Mouse (Mus musculus) small intestine, adult 2 months (tissue): ENCODE data around the gene Cldn5.

Source experiments
- CTCF ChIP-seq: fragments of 200-500 bp; IDR thresholded peaks from 2 replicates; pipeline ENCODE4 v1.5.1; 2012; ENCODE audit warnings: low read depth, mild to moderate bottlenecking, control low read depth, inconsistent platforms, low read length, moderate library complexity, mixed read lengths; ENCODE audit not compliant: insufficient replicate concordance, insufficient read length; ENCODE audit errors: extremely low read depth
- POLR2A ChIP-seq: fragments of 200-500 bp; IDR thresholded peaks from 2 replicates; pipeline ENCODE4 v1.6.1; 2012; ENCODE audit warnings: low read depth, mild to moderate bottlenecking, control low read depth, inconsistent platforms, low read length, moderate library complexity

DNA sequence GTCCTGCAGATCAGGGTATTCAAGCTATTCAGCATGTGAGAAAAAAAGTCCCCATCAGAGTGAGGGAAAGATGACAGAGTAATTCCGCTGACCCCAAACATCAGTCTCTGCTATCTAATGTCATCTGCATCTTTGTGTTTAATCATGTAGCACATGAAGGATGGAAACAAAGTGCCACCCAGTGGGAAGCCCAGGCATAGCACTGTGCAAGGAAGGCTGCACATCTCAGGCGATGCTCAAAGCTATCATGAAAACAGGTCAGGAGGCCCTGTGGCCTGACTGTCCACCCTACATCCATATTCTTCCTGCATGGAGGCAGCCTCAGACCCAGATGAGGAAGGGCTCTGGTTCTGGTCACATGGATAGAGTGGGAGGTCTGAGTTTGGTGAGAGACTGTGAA lies 22.2 kb downstream of the Cldn5 start:
- no peak for TF ChIP-seq POLR2A
- TF ChIP-seq CTCF: peak; percentile 56; the same call in 1 of the 2 replicates
